Mouse (Mus musculus) adrenal gland, postnatal 36 days (tissue): Measurements from ENCODE around the gene Pcp4l1. TPM values are rescaled to one million over a fixed set of nuclear protein-coding genes. Genes with fewer than 3 reads are reported as not detected.
"Not testable (repeated sequence)": the region's sequence is repeated elsewhere in the genome, so short reads cannot be mapped to it uniquely, and the experiment has no call there.

Experiments
- DNase-seq, 2 experiments: peaks; one replicate each; pipeline ENCODE4 v3.0.0; 2021; ENCODE audit warnings: mixed read lengths in 1 of 2
- total RNA-seq, 2 experiments: library from RNA; stranded (reverse); gene quantifications; 2 replicates each; pipeline ENCODE4 v1.2.3; 2021

The Pcp4l1 gene
- total RNA-seq, 2 experiments from 2014 or later = 42.0 to 53.6 TPM

DNA sequence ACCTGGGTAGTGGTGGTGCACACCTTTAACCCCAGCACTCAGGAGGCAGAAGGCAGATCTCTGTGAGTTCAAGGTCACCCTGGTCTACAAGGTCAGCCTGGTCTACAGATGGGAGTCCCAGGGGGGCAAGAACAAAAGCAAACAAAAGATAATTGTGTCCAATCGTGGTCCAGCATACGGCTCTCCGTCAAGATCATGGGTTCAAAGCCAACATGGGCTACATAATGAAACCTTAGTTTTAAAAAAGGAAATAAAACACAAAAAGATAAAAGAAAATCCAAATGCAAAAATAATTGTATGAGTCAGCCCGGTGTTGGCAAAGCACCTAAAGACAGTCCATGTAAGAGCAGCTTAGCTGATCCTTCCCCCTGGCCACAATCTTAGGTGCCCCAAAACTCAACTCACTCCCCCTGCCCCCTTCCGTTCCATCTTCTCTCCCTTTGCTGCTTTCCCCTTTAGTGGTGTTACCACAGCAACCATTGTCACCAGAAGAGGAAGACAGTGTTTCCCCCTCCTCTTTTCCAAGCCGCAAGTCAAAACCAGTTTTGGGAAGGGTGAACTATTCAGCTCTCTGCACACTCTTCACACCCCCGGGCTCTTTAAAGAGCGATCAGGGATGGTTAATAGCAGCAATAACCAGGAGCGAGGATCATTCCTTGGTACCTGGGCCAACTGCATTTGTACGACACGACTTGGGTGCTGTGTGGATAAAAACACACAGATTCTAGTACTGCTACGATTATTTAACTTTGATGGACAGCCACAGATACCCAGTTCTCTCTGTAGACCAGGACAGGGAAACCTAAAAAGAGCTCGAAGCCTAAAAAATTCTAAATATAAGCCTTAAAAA is 8.0 kb downstream of the Pcp4l1 start:
- DNase-seq = no peak

DNA sequence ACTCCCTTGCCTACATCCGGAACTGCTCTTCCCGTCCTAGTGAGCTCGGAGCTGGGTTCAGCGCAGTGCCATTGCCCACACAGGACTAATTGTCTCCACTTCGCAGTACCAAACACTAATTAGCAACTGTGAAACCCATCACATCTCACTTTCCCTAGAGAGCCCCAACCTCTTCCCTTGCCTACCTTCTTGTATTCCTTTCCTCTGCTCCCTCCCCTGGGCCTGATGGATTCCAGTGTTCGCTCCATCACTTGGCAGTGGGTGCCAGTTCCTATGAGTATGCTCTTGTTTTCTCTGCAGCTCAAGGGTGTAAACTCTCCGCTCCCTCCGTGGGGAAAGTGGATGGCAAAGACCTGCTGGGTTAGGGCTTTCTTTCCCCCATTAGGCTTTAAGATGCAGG is 10.4 kb downstream of the Pcp4l1 start:
- no peak for DNase-seq

DNA sequence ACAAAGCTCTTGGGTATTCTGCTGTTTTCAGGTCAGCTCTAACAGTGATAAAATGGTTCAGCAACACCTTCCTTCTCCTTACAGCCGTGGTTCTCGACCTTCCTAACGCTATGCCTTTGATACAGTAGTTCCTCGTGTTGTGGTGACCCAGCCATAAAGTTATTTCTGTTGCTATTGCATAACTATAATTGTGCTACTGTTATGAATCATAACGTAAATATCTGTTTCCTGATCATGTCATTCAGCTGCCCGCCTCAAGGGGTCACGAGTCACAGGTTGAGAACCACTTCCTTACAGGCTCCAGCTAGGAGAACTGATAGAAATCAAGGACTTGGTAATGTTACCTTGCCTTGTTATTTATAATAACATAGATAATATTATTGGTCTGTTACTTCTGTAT is 11.8 kb downstream of the Pcp4l1 start:
- peak; percentile 54 to 63 for DNase-seq

DNA sequence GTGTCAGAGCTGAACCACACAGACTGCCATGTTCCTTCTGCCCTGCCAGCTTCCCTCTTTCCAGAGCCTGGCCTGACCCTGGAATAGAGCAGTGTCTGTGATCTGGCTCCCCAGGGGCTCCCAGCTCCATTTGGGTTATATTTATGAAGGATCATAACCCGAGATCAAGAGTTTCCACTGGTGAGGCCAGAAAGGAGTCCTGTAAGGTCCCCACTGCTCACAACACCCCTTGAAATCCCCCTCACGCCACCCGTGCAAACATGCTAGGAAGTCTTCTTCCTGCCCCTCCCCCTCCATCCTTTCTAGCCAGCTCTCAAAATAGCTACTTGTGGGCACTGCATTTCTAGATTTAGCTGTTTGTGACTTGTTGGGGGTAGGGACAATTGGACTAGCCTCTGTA is 12.4 kb downstream of the Pcp4l1 start:
- DNase-seq = peak in 1 of 2 experiments; percentile 61

DNA sequence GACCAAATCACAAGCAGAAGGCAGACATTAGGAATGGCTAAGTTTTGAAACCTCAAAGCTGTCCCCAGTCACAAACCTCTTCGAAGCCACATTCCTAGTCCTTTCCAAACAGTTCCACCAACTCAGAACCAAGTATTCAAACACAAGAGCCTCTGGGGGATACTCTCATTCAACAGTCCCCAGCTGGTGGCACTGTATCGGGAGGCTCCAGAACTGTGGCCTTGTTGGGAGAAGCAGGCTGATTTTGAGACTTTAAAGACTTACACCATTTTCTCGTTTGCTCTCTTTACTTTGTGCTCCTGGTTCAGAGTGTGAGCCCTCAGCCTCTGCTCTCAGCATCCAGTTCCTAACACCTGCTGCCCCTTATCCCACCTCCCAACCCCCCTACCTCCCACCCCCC is 13.0 kb downstream of the Pcp4l1 start:
- no peak for DNase-seq

DNA sequence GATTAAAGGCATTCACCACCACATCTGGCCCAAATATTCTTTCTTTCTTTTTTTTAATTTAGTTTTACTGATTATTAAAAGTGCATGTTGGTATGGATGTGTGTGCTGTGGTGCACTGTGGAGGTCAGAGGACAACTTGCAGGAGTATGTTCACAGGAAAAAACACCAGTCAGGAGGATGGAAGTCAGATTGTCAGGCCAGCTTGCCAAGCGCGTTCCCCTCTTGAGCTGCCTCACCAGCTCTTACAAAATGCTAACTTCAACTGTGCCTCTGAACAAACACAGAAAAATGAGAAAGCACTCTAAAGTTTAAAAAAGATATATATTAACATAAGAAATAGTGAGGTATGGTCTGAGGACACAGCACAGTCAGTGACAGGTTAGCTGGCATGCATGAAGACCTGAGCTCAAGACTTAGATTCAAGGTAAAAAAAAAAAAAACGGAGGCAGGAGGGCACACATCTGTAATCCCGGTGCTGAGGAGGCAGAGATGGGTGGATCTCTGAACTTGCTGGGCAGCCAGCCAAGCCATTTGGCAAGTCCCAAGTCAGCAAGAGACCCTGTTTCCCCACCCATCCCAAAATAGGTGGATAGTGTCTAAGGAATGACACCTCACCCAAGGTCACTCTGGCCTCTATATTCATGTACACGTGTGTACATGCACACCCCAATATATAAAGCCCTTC is 16.4 kb downstream of the Pcp4l1 start:
- DNase-seq = no peak

DNA sequence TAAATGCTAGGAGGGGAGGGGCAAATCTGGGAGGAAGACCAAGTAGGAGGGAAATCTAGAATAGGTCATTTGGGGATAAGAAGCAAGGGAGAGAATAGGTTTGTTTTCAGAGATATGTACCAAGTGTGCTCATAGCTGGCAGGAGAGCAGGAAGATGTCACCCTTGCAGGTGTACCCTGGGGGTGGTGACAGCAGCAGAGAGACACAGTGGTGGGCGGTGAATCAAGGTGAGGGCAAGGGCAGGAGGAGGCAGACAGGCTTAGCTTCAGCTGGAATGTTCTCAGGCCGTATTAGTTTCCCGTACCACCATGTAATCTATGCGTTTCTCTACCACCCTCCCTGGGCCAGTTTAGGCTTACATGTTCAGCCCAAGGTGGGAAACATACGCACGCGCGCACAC is 23.3 kb downstream of the Pcp4l1 start:
- DNase-seq = no peak

DNA sequence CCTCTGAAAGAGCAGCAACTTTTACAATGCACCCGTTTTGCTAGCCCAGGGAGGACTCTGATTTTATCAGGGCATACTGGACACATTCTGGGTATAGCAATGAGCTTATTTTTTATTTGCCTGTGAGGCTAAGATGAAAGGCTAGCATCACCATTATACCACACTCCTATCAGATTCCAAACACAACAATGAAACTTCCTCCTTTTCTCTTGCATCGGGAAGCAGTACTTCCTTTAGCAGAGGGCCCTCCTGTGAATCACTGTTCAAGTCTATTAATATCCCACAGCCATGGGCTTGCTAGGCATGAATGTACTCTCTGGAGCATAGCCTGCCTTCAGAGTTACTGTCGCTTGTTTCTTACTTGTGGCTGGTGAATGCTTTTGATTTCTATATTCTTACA is 24.9 kb downstream of the Pcp4l1 start:
- DNase-seq = no peak

DNA sequence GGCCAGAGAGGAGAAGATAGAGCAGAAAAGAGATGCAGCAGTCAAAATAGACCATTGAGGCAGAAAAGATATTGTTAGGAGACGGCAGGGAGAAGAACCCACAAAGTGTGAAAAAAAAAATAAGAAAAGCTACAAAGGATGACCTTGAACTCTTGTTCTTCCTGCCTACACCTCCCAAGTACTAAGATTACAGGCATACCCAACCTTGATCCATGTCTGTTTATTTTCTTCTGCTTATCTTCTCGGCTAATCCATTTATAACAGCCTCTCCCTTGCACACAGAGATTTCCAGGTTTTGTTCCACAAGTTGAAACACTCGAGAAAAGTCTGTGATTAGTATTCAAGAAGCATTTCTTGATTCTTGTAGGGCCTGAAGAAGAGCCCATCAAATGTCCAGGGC is 26.2 kb downstream of the Pcp4l1 start:
- DNase-seq = no peak

DNA sequence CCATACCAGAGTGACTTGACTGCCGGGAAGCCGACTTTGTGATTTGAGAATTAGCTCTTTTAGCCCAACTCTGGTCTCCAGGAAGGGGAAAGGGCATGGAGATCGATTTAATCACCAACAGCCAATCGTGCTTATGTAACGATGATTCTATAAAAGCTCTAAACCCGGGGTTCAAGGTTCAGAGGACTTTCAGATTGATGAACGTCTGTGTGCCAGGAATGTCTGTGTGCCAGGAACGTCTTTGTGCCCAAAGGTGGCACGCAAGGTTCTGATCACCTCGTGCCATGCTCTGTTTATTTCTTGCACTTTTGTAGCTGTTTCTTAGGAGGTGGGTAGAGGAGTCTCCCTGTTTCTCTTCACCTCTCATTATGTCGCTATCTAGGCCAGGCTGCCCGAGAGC is 27.2 kb downstream of the Pcp4l1 start:
- no peak for DNase-seq

DNA sequence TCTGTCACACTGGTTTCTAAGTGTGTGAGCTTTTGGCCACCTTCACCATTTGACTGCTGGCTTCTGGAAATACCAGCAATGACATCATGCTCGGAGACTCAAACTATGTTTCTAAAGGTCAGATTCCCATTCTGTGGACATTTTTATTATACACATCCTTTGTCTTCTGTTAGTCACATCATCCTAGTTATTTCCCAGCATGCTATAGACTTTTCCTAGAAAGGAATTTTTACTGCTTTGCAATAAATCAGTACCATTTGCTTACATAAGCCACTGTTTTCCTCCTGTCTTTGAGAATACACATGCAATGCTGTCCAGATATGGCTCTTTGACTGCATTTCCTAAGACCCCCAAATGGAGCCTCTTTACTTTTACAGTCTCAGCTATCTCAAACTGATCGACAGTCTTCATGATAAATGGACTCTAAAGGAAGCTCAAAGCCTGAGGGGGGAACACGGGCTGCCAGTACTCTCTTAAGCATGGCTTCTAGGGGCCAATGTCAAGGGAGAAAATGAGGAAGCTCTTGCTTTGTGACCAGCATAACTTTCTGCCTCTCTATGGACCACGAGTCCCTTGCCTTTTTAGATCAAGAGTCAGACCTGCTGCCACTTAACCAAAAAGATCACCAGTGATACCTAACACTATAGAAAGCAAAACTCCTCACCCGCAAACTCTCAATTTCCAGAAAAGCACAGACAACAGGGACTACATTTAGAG is 30.3 kb downstream of the Pcp4l1 start:
- DNase-seq = no peak

DNA sequence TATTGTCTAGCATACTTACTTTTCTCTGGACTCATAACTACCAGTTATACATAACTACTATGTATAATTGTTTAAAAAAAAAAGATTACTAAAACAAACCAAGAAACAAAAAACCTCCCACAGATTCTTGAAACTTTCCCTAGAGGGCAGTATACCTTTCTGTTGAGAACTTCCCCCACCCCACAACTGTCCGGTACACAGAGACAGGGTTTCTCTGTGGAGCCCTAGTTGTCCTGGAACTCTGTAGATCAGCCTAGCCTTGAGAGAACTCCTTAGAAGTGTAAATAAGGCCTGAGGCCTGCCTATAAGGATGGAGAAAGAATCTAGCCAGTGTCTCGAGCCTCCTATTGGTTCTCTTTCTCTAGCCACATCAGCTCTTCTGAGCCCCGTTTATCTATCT is 31.8 kb downstream of the Pcp4l1 start:
- DNase-seq = peak in 1 of 2 experiments; percentile 18

DNA sequence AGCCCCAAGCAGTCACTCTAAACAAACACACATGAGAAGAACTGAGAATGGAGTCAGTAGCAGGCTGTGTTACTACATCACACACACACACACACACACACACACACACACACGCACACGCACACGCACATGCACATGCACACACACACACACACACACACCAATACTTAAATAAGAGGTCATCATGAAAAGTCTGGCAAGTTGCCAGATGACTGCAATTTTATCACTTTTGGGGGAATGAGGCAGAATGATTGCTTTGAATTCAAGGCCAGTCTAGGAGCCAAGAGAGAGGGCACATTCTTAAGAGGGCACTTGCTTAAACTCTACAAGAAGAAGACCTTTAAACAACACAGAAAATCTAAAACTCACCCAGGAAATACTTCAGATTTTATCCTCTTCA is 33.5 kb downstream of the Pcp4l1 start:
- peak in 1 of 2 experiments; percentile 19 for DNase-seq

DNA sequence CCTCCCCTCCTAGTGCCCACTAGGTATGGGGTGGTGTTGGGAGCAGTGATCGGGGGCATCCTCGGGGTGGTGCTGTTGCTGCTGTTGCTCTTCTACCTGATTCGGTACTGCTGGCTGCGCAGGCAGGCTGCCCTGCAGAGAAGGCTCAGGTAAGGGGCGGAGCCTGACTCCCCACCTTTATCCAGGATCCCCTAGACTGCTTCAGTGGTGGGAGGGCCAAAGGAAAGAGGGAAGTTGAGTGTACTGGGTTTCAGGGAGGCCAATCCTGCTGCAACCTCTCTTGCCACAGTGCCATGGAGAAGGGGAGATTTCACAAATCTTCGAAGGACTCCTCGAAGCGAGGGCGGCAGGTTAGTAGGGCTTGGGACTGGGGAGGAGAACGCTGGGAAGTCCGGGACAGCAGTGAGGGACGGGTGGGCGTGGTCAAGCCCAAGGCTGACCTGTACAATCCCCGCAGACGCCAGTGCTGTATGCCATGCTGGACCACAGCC is 36.5 kb downstream of the Pcp4l1 start:
- peak; percentile 38 to 61 for DNase-seq

DNA sequence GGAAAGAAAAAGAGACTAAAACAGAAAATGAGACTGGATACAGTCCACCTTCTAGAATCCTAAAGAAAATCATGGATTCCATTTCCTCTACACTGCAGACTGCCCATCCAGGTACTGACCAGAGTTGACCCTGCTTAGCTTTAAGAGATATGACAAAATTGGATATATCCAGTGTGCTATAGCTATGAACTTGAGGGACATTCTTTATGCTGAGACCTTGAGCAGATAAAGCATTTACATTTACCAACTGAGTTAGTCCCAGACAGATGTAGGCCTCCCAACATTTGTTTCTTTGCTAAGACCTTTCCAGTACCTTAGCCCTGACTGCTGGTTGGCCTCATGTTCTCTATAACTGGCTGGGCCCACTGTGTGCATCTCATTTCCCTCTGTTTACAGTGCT is 38.1 kb downstream of the Pcp4l1 start:
- no peak for DNase-seq

DNA sequence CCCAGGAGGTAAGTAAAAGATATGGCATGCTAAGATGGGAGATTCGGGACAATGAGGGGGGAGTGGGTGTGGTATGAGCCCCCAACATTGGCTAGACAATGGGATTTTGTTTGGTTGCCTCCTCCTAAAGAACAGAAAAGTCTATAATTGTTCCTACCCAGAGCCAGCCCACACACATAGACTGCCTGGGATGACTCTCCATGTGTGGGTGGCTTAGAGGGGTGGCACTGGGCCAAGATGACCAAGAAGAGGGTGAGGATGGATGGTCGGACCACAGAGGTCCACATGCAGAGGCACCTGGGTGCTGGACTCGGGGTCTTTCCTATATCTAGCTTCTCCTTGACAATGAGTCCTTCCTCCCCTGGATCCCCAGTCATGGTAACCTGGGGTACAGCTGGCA is 39.4 kb downstream of the Pcp4l1 start:
- DNase-seq = no peak

DNA sequence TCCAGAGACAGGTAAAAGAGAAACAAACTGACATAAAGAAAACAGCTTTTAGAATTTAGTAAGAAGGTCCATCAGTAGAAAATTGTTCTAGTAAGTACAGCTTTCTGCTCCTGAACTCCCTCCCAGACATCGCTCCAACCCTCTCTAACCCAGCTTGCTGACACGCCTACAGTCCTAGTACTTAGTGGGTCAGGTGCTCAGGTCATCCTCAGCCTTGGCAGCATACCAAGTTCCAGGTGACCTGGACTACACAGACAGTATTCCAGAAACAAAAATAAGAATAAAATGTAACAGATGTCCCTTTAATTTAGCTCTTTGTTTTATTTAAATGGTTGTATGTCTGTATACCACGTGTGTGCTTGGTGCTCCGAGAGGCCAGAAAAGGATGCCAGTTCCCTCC is 44.1 kb downstream of the Pcp4l1 start:
- no peak for DNase-seq

DNA sequence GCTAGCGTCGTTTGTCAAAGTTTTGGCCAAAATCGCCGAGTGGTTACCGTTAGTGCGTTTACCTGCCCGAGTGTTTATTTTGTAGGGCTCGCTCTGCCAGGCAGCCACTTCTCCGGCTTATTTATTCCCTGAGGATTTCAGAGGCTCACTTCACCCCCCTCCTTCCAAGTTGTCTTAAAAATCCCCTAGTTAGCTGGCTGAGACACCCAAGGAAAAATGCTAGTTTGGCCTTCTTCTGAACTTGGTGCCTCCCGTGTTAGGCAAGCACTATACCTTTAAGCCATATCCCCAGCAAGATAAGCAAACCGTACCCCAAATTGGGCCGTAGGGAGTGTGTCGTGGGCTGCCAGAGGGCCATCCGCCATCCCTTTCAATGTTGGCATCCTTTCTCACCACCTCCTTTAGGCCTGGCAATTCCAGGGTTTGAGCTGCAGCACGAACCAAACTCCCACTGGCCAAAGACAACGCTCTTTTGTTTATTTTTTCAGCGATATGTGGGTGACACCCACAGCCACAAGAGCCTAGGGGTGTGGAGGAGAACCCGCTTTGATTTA is 45.2 kb downstream of the Pcp4l1 start:
- DNase-seq = peak in 1 of 2 experiments; percentile 19

DNA sequence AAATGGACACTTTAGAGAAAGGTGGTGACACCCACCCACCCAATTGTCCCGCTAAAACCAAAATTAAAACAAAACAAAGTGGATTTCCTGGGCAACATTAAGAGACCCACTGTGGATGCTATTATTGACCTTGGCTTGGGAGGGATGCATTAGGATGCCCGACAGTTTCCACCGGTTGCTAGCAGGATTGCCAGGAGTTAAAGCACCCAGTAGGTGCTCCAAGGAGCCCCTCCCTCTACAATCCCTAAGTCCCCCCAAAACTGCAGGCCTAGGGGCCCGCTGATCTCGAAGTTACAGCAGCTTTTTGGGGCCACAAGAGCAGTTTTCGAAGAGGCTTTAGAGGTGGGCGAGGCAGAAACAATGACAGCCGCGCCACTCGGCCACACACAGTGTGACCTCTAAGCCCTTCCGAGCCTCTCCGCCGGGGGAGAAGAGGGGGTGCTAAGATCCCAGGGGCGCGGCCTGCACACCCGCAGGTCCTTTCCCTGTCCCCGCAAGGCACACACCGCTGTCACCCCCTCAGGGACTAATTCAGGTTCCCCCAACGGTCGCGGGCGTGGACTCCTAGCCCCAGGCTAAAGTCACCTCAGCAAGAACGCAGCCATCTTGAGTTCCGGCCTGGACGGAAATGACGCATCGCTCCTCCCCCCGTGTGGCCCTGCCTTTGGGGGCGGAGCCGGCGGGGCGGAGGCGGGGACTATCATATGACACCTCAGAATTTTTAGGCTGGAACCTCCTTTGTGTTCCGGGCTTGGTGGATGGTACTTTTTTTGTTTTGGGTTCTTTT is 45.9 kb downstream of the Pcp4l1 start, which contains the start of the genes Sdhc and Mpz:
TSS of gene Sdhc (minus strand) at position 630 of the 787 bp plus-strand sequence.
TSS of gene Mpz (plus strand) at position 738 of the 787 bp plus-strand sequence.
- peak; percentile 96 to 98 for DNase-seq

DNA sequence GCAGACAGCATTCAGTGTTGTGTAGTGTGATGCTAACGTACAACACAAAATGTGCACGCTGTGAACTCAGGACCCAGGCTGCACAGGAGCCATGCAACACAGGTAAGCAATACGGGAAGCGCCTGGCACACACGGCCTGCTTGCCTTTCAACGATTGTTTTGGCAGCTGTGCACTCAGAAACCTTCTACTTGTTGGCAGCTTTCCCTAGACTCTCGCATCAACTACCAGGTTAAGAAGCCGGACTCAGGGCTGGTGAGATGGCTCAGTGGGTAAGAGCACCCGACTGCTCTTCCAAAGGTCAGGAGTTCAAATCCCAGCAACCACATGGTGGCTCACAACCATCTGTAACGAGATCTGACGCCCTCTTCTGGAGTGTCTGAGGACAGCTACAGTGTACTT is 53.1 kb downstream of the Pcp4l1 start:
- DNase-seq = not testable (repeated sequence)

DNA sequence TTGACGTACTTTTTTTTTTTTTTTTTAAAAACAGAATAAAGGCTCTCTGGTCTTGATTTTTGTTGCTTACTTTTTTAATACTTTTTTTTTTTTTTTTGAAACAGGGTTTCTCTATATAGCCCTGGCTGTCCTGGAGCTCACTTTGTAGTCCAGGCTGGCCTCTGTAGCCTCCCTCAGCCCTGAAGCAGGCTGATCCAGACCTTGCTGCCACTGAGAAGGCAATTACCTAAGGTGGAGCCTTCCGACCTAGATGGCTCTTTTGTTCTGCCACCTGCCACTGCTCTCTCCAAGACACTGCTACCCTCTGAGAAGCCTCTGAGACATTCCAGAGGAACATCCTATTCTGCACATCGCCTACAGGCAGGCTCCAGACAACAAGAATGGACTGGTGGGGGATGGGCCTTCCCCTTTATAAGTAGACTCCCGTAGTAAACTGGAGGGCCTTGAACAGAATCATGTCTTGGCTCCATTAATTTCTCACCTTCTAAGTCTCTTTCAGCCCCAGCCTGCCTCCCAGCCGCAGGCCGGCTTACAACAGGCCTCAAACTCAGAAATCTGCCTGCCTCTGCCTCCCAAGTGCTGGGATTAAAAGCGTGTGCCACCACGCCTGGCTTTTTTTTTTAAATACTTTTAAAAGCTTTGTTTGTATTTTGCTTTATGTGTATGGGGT is 58.4 kb downstream of the Pcp4l1 start:
- DNase-seq = not testable (repeated sequence)
